In the genomic region with DNA sequence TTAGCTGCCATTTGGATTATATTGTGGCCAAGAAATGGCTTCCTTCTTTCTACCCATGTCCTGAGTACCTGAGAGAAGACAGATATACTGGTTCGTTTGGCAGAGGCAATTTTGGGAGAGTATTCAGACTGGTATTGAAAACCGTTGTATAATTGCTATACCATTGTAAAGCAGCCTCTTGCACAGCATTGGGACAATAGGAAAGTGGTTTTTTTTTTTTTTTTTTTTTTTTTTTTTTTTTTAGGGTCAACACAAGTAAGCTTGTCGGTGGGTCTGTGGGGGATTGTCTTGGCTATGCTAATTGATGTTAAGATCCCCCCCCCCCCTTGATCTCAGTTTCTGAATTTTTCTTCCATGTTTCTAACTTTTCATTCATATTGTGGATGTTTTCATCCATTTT, we compare ENCODE assay signal across 26 mouse cellular contexts. TPM values are rescaled to one million over a fixed set of nuclear protein-coding genes. Genes with fewer than 3 reads are reported as not detected.
DNase-seq lines count a peak whose midpoint lies in the region; ATAC-seq and TF ChIP-seq lines count a peak whose summit lies in the region.
"Had no signal": no experiment of that assay in that cellular context is flagged by ENCODE, and none has a peak within 500 bp of the region (broad histone marks: within the 10 kb centered on the region; RNA-seq: fewer than 3 reads in every experiment).

No protein-coding gene starts in this region.

- ATAC-seq in forebrain, embryonic 13.5 days, result no peak
- no peak for ATAC-seq in forebrain, postnatal 0 days
- no peak for ATAC-seq in liver, embryonic 12.5 days
- no peak for ATAC-seq in liver, postnatal 0 days
- ATAC-seq in embryonic facial prominence, embryonic 14.5 days (ENCODE audit: low read depth), result no peak
- ATAC-seq: forebrain, embryonic 16.5 days; intestine, postnatal 0 days had no signal

- 76% methylated on average over 3 of the region's 3 CpGs for WGBS in forebrain, embryonic 13.5 days
- 72% methylated on average over 3 of the region's 3 CpGs for WGBS in forebrain, postnatal 0 days
- 87% methylated on average over 3 of the region's 3 CpGs for WGBS in liver, embryonic 12.5 days (ENCODE audit: insufficient replicate concordance)
- WGBS in liver, postnatal 0 days (ENCODE audit: insufficient replicate concordance), result 72% methylated on average over 3 of the region's 3 CpGs
- WGBS in embryonic facial prominence, embryonic 14.5 days, result 88% methylated on average over 3 of the region's 3 CpGs

- no peak for TF ChIP-seq EP300 in liver, postnatal 0 days (IDR thresholded peaks at IDR 0.05; ENCODE audit: low read depth)

- H3K4me3 ChIP-seq in forebrain, embryonic 13.5 days, result peak overlapping the region; percentile 12; the same call in 1 of the 2 replicates
- no peak overlapping the region for H3K4me3 ChIP-seq in forebrain, postnatal 0 days (ENCODE audit: low read depth, low read length)
- H3K4me3 ChIP-seq in liver, embryonic 12.5 days, result peak overlapping the region; percentile 87; the same call in 1 of the 2 replicates
- H3K4me3 ChIP-seq in liver, postnatal 0 days (ENCODE audit: low read depth, low read length), result no peak overlapping the region
- 0 out of 2 replicates have a peak overlapping the region, but pooled peaks have one; percentile 97 for H3K4me3 ChIP-seq in E14TG2a.4 (replicated peaks; ENCODE audit: low read length)
- no peak overlapping the region for H3K4me3 ChIP-seq in embryonic facial prominence, embryonic 14.5 days (ENCODE audit: low read depth, low read length)
- H3K4me3 ChIP-seq: hindbrain, embryonic 12.5 days; left cerebral cortex, adult 2 months had no signal

- no peaks in the 10 kb centered on the region for H3K36me3 ChIP-seq in forebrain, embryonic 13.5 days (ENCODE audit: poor library complexity, severe bottlenecking)
- H3K36me3 ChIP-seq in forebrain, postnatal 0 days (ENCODE audit: insufficient read depth), result no peaks in the 10 kb centered on the region
- peaks cover 10% of the 10 kb centered on the region for H3K36me3 ChIP-seq in liver, embryonic 12.5 days
- no peaks in the 10 kb centered on the region for H3K36me3 ChIP-seq in liver, postnatal 0 days (replicated peaks; ENCODE audit: insufficient read depth, low read length)
- H3K36me3 ChIP-seq in E14TG2a.4 (ENCODE audit: insufficient read depth, low read length), result peaks cover 25% of the 10 kb centered on the region
- H3K36me3 ChIP-seq in embryonic facial prominence, embryonic 14.5 days (ENCODE audit: control insufficient read depth, insufficient read depth, low read length), result no peaks in the 10 kb centered on the region
- H3K36me3 ChIP-seq: heart, embryonic 12.5 days; hindbrain, embryonic 12.5 days; neural tube, embryonic 13.5 days had no signal

- H3K9ac ChIP-seq in forebrain, embryonic 13.5 days, result no peak overlapping the region
- no peak overlapping the region for H3K9ac ChIP-seq in forebrain, postnatal 0 days
- H3K9ac ChIP-seq in liver, embryonic 12.5 days, result no peak overlapping the region
- H3K9ac ChIP-seq in liver, postnatal 0 days (replicated peaks), result no peak overlapping the region
- H3K9ac ChIP-seq in embryonic facial prominence, embryonic 14.5 days (ENCODE audit: low read depth, low read length), result no peak overlapping the region
- H3K9ac ChIP-seq: heart, embryonic 12.5 days; hindbrain, embryonic 12.5 days; neural tube, embryonic 13.5 days had no signal

- no peaks in the 10 kb centered on the region for H3K27me3 ChIP-seq in forebrain, embryonic 13.5 days
- no peaks in the 10 kb centered on the region for H3K27me3 ChIP-seq in forebrain, postnatal 0 days (ENCODE audit: insufficient read depth, low read length)
- H3K27me3 ChIP-seq in liver, embryonic 12.5 days (replicated peaks), result no peaks in the 10 kb centered on the region
- H3K27me3 ChIP-seq in liver, postnatal 0 days (ENCODE audit: insufficient read depth, low read length), result no peaks in the 10 kb centered on the region
- no peaks in the 10 kb centered on the region for H3K27me3 ChIP-seq in E14TG2a.4 (ENCODE audit: insufficient read depth, low read length)
- H3K27me3 ChIP-seq in embryonic facial prominence, embryonic 14.5 days (replicated peaks; ENCODE audit: control insufficient read depth, insufficient read depth, low read length), result no peaks in the 10 kb centered on the region
- H3K27me3 ChIP-seq: heart, embryonic 12.5 days; hindbrain, embryonic 12.5 days; neural tube, embryonic 13.5 days had no signal

- H3K27ac ChIP-seq in forebrain, embryonic 13.5 days, result no peak overlapping the region
- no peak overlapping the region for H3K27ac ChIP-seq in forebrain, postnatal 0 days (ENCODE audit: low read depth, low read length)
- no peak overlapping the region for H3K27ac ChIP-seq in liver, embryonic 12.5 days
- H3K27ac ChIP-seq in liver, postnatal 0 days (ENCODE audit: low read depth), result no peak overlapping the region
- no peak overlapping the region for H3K27ac ChIP-seq in embryonic facial prominence, embryonic 14.5 days (replicated peaks; ENCODE audit: low read depth, low read length)
- H3K27ac ChIP-seq: hindbrain, embryonic 12.5 days; left cerebral cortex, adult 2 months; neural tube, embryonic 13.5 days had no signal

- peaks cover 25% of the 10 kb centered on the region for H3K4me1 ChIP-seq in forebrain, embryonic 13.5 days
- H3K4me1 ChIP-seq in forebrain, postnatal 0 days (ENCODE audit: insufficient read depth), result 0 out of 2 replicates have a peak, but pooled peaks cover 4% of the 10 kb centered on the region
- peaks cover 31% of the 10 kb centered on the region for H3K4me1 ChIP-seq in liver, embryonic 12.5 days
- H3K4me1 ChIP-seq in liver, postnatal 0 days (ENCODE audit: insufficient read depth), result peaks cover 21% of the 10 kb centered on the region
- H3K4me1 ChIP-seq in E14TG2a.4 (replicated peaks; ENCODE audit: low read depth, low read length), result peaks cover 32% of the 10 kb centered on the region
- H3K4me1 ChIP-seq in embryonic facial prominence, embryonic 14.5 days (ENCODE audit: control insufficient read depth, insufficient read depth, low read length), result peaks cover 15% of the 10 kb centered on the region

- DNase-seq in forebrain, postnatal 0 days, result no peak
- no peak for DNase-seq in liver, postnatal 0 days
- no peak for DNase-seq in embryonic facial prominence, embryonic 14.5 days (ENCODE audit: low spot score)
- DNase-seq in urinary bladder, postnatal 10 days (ENCODE audit: low spot score), result no peak
- DNase-seq in Muller cell, postnatal 12 days (ENCODE audit: inconsistent ontology term), result no peak
- DNase-seq: adrenal gland, postnatal 14 days; cerebellum, adult 2 months; cerebellum, postnatal 25 days; embryo, embryonic 11 days; gastrocnemius, postnatal 14 days; heart, adult 18-20 months; kidney, postnatal 4 days; lung, postnatal 10 days; retina, postnatal 1 day; right cerebral cortex, postnatal 25 days; spleen, adult 18-20 months; thymus, postnatal 14 days had no signal

- TF ChIP-seq CTCF in forebrain, postnatal 0 days (IDR thresholded peaks at IDR 0.05; ENCODE audit: low read depth), result no peak
- no peak for TF ChIP-seq CTCF in liver, postnatal 0 days (IDR thresholded peaks at IDR 0.05; ENCODE audit: low read depth)
- no peak for TF ChIP-seq CTCF in E14TG2a.4 (conservative IDR thresholded peaks at IDR 0.05; ENCODE audit: low read length)

- 0 out of 2 replicates have a peak overlapping the region, but pooled peaks have one; percentile 44 for H3K4me2 ChIP-seq in forebrain, embryonic 13.5 days
- H3K4me2 ChIP-seq in forebrain, postnatal 0 days (ENCODE audit: low read depth), result no peak overlapping the region
- peak overlapping the region; percentile 82 for H3K4me2 ChIP-seq in liver, embryonic 12.5 days
- no peak overlapping the region for H3K4me2 ChIP-seq in liver, postnatal 0 days (ENCODE audit: low read depth, low read length)
- 0 out of 2 replicates have a peak overlapping the region, but pooled peaks have one; percentile 77 for H3K4me2 ChIP-seq in embryonic facial prominence, embryonic 14.5 days (ENCODE audit: low read depth, low read length)

- H3K9me3 ChIP-seq in forebrain, embryonic 13.5 days (replicated peaks), result no peaks in the 10 kb centered on the region
- H3K9me3 ChIP-seq in forebrain, postnatal 0 days (ENCODE audit: low read length), result no peaks in the 10 kb centered on the region
- no peaks in the 10 kb centered on the region for H3K9me3 ChIP-seq in liver, embryonic 12.5 days (replicated peaks)
- H3K9me3 ChIP-seq in liver, postnatal 0 days (ENCODE audit: low read length), result no peaks in the 10 kb centered on the region
- no peaks in the 10 kb centered on the region for H3K9me3 ChIP-seq in E14TG2a.4 (ENCODE audit: low read length)
- no peaks in the 10 kb centered on the region for H3K9me3 ChIP-seq in embryonic facial prominence, embryonic 14.5 days (ENCODE audit: control insufficient read depth, low read length)
- H3K9me3 ChIP-seq: heart, embryonic 12.5 days; hindbrain, embryonic 12.5 days; neural tube, embryonic 13.5 days had no signal

RNA-seq across cellular contexts. Expression of a gene that starts 1.6 kb away (rescaled TPM):
- 65.8 and 75.4 TPM in 2 replicates for polyA plus RNA-seq in forebrain, embryonic 13.5 days (2015; fragmentation: Nextera tagmentation; extraction: Ambion mirVana)
- 53.9 and 65.5 TPM in 2 replicates for total RNA-seq in forebrain, postnatal 0 days (2014; rRNA removed)
- polyA plus RNA-seq in forebrain, postnatal 0 days (2015; fragmentation: Nextera tagmentation; extraction: Ambion mirVana), result 52.1 and 63.9 TPM in 2 replicates
- 39.1 and 41.4 TPM in 2 replicates for polyA plus RNA-seq in liver, embryonic 12.5 days (2016; fragmentation: Nextera tagmentation; extraction: Ambion mirVana)
- 15.4 and 16.5 TPM in 2 replicates for polyA plus RNA-seq in liver, postnatal 0 days (2015; fragmentation: Nextera tagmentation; extraction: Ambion mirVana)
- 42.3 and 49.1 TPM in 2 replicates for polyA plus RNA-seq in embryonic facial prominence, embryonic 14.5 days (2014; fragmentation: Nextera tagmentation; extraction: Ambion mirVana)

RNA-seq across cellular contexts. Expression of a gene that starts 1.7 kb away (rescaled TPM):
- polyA plus RNA-seq in forebrain, embryonic 13.5 days (2015; fragmentation: Nextera tagmentation; extraction: Ambion mirVana), result 333 and 352 TPM in 2 replicates
- 164 and 181 TPM in 2 replicates for total RNA-seq in forebrain, postnatal 0 days (2014; rRNA removed)
- polyA plus RNA-seq in forebrain, postnatal 0 days (2015; fragmentation: Nextera tagmentation; extraction: Ambion mirVana), result 153 and 172 TPM in 2 replicates
- 173 and 185 TPM in 2 replicates for polyA plus RNA-seq in liver, embryonic 12.5 days (2016; fragmentation: Nextera tagmentation; extraction: Ambion mirVana)
- polyA plus RNA-seq in liver, postnatal 0 days (2015; fragmentation: Nextera tagmentation; extraction: Ambion mirVana), result 81.5 and 95.0 TPM in 2 replicates
- polyA plus RNA-seq in embryonic facial prominence, embryonic 14.5 days (2014; fragmentation: Nextera tagmentation; extraction: Ambion mirVana), result 267 and 271 TPM in 2 replicates

Comparison
In these comparisons a context has a peak if more than half of its experiments do, and no peak if none do; other contexts are left out.
1. H3K4me2 ChIP-seq: peak in forebrain, embryonic 13.5 days (single experiment), liver, embryonic 12.5 days (single experiment) and embryonic facial prominence, embryonic 14.5 days (single experiment); none in forebrain, postnatal 0 days (single experiment) and liver, postnatal 0 days (single experiment).
2. H3K4me3 ChIP-seq: peak in forebrain, embryonic 13.5 days (single experiment), liver, embryonic 12.5 days (single experiment) and E14TG2a.4 (single experiment); none in forebrain, postnatal 0 days (single experiment), liver, postnatal 0 days (single experiment) and embryonic facial prominence, embryonic 14.5 days (single experiment).